Mouse (Mus musculus) megakaryocyte, embryonic 14.5 days (primary cell): ENCODE measurements around the gene Hspd1.

ENCODE experiments used
- FLI1 ChIP-seq: IDR thresholded peaks from 2 replicates; pipeline ENCODE4 v1.6.1; 2012; ENCODE audit warnings: low read length, inconsistent platforms, mixed read lengths
- GATA1 ChIP-seq: IDR thresholded peaks from 3 replicates; pipeline ENCODE4 v1.6.1; 2012; ENCODE audit warnings: mixed read lengths, low read length, inconsistent platforms, borderline replicate concordance

GRCm38 (mm10) chr1:55027966-55028365 is 60.1 kb downstream of the Hspd1 start:
- no peak for TF ChIP-seq FLI1
- TF ChIP-seq GATA1: no peak
